Mouse (Mus musculus) layer of hippocampus, postnatal 36 days (tissue): ENCODE data around the gene Klhdc10. TPM values are rescaled to one million over a fixed set of nuclear protein-coding genes. Genes with fewer than 3 reads are reported as not detected.

Source experiments
- DNase-seq, 2 experiments: peaks; one replicate each; pipeline ENCODE4 v3.0.0; 2022
- total RNA-seq, 2 experiments: library from RNA; stranded (reverse); gene quantifications; 2 replicates each; pipeline ENCODE4 v1.2.3; 2021

Gene Klhdc10
- total RNA-seq, 2 experiments from 2014 or later = 95.9 to 97.0 TPM

- no peak for DNase-seq
Observed at GRCm38 (mm10) chr6:30402091-30402491, 423 bp downstream of the Klhdc10 start.

DNA sequence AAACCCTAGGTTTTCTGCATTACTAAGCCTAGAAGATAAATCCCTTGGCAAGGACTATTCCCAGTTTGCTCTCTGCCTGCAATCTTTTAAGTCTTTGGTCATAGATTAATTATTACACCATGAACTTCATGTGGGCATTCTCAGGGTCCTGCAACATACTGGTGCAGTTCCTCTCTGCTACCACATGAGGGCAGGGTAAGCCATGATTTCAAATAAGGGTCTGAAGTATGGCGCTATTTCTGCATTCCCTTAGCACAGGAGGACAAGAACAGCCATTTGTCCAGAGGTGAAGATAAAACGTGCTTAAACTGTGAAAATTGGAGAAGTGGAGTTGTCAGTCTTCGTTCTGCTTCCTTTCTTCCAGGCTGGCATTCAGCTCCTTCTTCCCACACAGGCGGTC is 1.8 kb downstream of the Klhdc10 start:
- peak; percentile 55 to 63 for DNase-seq

DNA sequence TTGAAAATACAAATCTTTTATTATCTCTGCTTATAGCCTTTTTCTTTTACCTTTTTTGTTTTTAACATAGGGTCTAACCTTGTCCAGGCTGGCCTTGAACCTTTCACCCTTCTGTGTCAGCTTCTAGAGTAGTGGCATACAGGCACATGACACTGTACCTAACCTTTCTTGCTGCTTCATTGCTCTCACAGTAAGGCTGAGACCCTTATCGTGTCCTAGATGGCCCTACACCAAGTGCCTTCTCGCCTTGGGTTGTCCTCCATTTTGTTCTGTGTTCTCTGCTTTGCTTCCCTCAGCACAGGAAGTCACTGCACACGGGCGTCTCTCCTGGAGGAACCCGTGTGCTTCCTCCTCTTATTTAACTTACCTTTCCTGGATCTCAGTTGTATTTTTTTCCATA is 3.0 kb downstream of the Klhdc10 start:
- no peak for DNase-seq

- DNase-seq = no peak
Observed at GRCm38 (mm10) chr6:30408276-30408675, 6.6 kb downstream of the Klhdc10 start.

- no peak for DNase-seq
Observed at GRCm38 (mm10) chr6:30409399-30410093, 7.9 kb downstream of the Klhdc10 start.

DNA sequence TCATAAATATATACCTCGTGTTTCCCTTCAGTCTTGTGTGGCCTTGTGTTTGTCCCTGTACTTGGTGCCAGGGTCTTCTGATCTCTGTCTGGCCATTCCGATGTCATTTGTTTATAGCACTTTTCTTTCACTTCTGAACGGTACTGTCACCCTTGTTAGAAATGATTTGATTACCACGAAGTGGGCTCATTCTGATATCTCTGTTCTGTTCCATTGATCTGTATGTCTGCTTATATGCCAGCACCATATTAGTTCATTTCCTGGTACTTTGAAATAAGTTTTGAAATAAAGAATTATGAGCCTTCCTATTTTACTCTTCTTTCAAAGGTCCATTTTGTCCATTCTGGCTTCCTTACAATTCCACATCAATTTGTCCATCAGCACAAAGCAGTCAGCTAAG is 9.6 kb downstream of the Klhdc10 start:
- no peak for DNase-seq

GRCm38 (mm10) chr6:30416126-30416525 is 14.5 kb downstream of the Klhdc10 start:
- DNase-seq = no peak

DNA sequence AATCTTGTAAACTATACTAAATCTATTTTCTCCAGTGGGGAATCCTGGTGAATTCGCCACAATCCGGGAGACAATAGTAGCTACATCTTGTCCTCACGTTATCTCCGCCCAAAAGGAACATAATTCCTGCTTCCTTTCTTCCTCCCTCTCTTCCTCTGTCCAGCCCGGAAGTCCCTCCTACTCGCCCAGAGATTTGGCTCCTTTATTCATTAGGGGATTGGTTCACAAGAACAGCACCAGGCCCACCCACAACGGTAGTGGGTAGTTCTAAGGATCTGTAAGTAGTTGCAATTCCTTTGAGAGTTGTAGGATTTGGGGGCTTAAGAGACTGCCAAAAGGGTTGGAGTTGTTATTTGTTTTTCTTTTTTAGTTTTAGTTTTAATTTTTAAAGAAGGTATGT is 15.1 kb downstream of the Klhdc10 start:
- DNase-seq = no peak

- DNase-seq = no peak
Observed at GRCm38 (mm10) chr6:30432461-30433192, 31.0 kb downstream of the Klhdc10 start.

GRCm38 (mm10) chr6:30436476-30436875 is 34.8 kb downstream of the Klhdc10 start:
- DNase-seq = no peak

GRCm38 (mm10) chr6:30437054-30437453 is 35.4 kb downstream of the Klhdc10 start:
- DNase-seq = no peak

DNA sequence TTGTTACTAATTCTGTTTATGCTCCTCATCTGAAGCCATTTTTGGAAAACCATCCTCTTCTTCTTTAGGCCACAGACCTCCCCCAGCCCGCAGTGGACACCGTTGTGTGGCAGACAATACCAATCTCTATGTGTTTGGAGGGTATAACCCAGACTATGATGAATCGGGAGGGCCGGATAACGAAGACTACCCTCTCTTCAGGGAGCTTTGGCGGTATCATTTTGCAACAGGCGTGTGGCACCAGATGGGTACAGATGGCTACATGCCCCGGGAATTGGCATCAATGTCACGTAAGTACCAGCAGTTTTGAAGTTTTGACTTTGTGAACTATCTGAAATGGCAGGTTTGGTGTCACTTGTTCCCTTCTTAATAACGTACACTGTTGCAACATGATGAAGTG is 37.9 kb downstream of the Klhdc10 start:
- DNase-seq = no peak

GRCm38 (mm10) chr6:30456991-30457390 is 55.3 kb downstream of the Klhdc10 start:
- DNase-seq = no peak

DNA sequence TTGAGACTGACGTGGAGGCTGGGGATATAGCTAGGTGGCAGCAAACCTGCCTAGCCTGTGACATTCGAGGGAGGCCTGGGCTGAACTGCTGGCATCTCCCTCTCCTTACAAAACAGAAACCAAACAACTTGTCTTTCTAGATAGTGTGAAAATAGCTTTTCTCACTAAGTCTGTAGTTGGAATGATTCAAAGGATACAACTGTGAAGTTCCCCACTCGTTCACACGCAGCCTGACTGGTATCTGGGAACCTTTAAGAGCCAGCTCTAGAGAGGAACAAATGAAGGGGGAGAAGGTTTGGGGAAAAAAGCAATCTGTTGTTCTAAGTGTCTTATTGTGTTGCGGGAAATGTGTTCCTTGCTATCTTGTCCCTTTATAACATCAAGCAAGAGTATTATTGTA is 57.0 kb downstream of the Klhdc10 start:
- no peak for DNase-seq

DNA sequence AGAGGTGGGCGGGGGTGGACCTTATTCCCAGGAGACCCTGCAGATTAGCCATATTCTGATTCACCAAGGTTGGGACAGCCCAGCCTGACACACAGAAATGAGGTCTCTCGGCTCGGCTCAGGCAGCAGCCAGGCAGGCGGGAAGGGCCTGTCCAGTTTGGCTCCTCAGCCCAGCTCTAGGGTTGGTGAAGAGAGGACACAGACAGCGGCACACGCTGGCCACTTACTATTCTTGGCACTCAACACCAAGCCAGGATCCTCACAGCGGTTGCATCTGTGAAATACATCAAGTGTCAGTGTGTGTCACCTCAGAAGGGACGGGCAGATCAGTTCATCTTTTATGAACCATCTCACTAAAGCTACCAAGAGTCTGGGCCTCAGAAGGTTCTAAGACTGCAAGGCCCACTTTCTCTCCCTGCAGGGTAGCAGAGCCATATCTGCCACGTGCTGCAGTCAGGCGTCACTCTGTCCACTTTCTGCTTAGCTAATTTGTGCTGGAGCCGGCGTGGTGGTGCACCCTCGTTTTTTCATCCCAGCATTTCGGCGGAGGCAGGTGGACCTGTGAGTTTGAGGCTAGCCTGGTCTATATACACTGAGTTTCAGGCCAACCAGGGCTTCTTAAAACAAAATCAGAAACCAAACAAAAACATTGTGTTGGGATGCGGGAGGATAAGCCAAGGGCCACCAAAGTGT is 57.5 kb downstream of the Klhdc10 start:
- DNase-seq = no peak

DNA sequence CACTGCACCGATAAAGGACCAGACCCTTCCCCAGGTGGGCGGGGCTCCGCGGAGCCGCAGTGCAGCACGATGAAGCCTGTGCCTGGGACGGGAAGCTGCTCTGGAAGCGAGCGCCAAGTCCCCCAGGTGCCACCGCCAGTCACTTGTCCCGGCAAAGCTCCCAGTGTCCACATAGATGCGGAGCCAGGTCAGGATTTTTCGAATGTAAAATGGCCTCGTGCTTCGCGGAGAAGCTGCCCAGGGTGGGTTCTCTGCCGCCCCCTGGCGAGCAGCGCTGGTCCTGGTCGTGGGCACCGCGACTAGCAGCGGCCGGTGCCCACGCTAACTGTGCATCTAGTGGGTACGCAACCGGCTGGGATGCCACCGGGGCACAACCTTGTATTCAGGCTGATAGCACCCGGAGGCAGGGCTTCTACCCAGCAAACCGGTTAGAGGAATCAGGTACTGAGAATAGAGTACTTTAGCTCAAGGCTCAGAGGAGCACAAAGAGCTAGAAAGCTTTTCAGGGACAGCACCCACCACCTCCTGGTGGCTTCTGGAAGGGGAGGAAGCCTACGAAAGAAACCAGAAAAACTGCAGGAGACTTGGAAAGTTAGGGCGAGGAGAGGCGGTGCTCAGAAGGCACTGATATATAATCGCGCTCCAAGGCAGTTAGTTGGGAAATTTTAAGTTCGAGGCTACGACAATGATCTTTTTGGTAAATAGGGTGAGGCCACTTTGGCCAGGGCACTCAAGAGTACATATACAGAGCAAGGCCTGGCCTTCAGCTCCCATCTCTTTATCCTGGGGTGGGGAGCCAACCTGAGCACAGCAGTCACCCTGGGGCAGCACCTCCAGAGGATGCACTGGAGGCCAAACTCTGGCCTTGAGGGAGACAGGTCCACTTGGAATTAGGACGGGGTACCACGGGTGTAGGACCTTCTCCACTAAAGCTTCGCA is 58.4 kb downstream of the Klhdc10 start:
- peak; percentile 74 for DNase-seq

GRCm38 (mm10) chr6:30460750-30461446 is 59.2 kb downstream of the Klhdc10 start:
- peak; percentile 77 to 78 for DNase-seq

DNA sequence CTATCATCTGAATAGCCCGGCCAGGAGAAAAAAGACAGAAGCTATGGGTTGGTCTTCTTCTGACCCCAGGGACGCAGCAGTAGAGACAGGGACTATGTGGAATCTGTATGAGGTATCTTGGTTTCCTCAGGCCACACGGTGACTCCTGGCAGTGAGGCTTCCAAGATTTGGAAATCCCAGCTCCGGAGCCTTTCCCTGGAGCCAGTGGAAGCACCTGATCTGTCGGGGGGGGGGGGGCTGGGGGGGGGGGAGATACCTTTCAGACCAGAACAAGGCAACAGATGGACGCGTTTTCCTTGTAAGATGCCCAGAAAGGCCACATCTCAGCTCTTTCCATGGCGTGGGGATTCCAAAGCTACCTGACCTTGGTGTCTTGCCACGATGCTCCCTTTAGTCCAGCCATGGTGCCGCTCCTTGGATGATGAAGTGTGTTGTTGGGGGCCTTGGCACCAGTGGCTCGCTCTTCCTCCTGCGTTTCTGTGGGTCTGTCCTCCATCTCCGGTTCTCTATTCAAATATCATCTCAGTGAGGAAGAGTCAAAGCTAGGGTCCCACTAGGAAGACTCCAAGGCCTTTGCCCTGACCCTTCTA is 60.2 kb downstream of the Klhdc10 start:
- no peak for DNase-seq

- no peak for DNase-seq
Observed at GRCm38 (mm10) chr6:30462822-30463221, 61.2 kb downstream of the Klhdc10 start.

DNA sequence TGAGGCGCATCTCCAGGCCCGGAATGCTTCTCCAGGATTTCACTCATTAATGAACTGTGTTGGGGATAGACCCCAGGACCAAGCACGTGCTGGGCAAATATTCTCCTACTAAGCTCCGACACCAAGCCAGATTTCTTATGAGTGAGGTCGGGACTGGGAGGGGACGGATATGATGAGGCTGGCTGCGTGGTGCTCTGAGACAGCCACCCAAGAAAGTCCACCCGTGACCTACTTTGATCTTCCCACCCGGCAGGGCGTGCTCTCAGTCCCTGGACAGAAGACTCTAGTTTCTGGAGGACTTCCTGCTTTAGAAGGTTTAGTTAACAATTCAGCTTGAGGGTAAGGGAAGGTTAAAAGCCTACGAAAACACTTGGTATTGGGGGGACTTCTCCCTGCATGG is 63.9 kb downstream of the Klhdc10 start:
- DNase-seq = no peak

DNA sequence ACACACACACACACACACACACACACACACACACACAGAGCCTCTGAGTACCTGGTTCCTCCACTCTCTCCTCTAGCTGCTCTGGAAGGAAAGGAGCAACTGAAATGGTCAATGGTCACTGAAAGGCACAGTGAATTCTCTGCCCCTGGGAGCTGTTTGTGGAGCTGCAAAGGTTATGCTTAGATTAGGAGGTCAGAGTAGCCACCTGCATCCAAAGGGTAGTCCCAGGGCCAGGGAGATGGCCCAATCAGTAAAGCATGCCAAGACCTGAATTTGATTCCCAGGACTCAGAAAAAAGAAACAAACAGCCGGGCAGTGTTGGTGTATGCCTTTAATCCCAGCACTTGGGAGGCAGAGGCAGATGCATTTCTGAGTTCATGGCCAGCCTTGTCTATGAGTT is 66.4 kb downstream of the Klhdc10 start:
- DNase-seq = no peak
